Comparison of ENCODE assay signal across 19 mouse cellular contexts in the genomic region with DNA sequence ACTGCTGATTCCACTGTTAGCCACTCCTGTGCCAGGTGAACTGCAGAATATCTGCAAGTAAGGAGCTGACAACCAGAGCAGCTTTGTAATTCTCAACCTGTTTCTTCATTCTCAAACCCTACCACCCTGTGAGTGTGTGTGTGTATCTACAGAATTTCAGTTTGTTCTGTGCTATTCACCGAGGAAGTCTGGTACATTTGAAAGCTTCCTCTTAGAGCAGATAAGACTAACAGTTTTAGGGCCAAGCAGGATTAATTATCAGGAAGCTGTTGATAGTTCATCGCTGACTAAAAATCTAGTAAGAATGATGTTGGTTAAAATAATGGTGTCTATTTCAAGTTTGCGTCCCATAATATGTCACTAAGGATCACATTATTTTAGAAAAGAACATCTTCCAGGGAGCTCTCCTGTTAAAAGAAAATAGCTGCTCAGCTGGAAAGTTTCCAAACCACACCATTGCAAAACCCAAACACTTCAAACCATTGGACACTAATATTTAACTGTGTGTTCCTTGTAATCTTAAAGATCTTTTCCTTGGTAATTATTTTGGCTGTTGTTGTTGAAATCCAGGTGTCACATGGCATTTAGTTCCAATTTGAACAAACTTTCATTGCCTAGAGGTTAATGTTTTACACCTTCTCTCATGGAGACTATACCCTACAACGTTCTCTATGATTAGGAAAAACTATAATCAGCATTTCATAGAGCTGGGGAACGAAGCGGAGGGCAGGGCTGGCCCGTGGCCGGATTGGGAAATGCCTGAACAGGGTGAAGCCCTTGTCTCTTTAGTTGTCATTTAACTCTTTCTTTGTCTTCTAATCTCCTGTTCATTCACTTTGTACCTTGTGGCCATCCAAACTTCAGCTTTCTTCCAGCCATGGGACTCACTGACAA. TPM values are rescaled to one million over a fixed set of nuclear protein-coding genes. Genes with fewer than 3 reads are reported as not detected.
A peak's percentile ranks its signal among the peaks of the same experiment; 100 is the strongest.
DNase-seq lines count a peak whose midpoint lies in the region; ATAC-seq and TF ChIP-seq lines count a peak whose summit lies in the region.
"Had no signal": no experiment of that assay in that cellular context is flagged by ENCODE, and none has a peak within 500 bp of the region (broad histone marks: within the 10 kb centered on the region; RNA-seq: fewer than 3 reads in every experiment).

No protein-coding gene starts in this region.

- no peaks in the 10 kb centered on the region for H3K36me3 ChIP-seq in liver, postnatal 0 days (replicated peaks; ENCODE audit: insufficient read depth, low read length)
- H3K36me3 ChIP-seq in liver, embryonic 12.5 days = no peaks in the 10 kb centered on the region
- H3K36me3 ChIP-seq in intestine, postnatal 0 days (ENCODE audit: control insufficient read depth, insufficient read depth) = no peaks in the 10 kb centered on the region
- H3K36me3 ChIP-seq in midbrain, postnatal 0 days (ENCODE audit: insufficient read depth, low read length) = no peaks in the 10 kb centered on the region
- H3K36me3 ChIP-seq: embryonic facial prominence, embryonic 12.5 days; forebrain, embryonic 10.5 days; stomach, embryonic 15.5 days had no signal

- peak; percentile 60; the same call in 1 of the 2 replicates for ATAC-seq in liver, postnatal 0 days
- ATAC-seq in liver, embryonic 12.5 days = no peak
- ATAC-seq in intestine, postnatal 0 days = peak; percentile 57; the same call in 1 of the 2 replicates
- ATAC-seq in midbrain, postnatal 0 days (ENCODE audit: low FRiP score) = no peak
- ATAC-seq: hindbrain, embryonic 16.5 days had no signal

- no peak overlapping the region for H3K27ac ChIP-seq in liver, postnatal 0 days (ENCODE audit: low read depth)
- H3K27ac ChIP-seq in liver, embryonic 12.5 days = no peak overlapping the region
- H3K27ac ChIP-seq in bone marrow, adult 2 months (ENCODE audit: control insufficient read depth, insufficient read depth, low read depth, low read length, poor library complexity) = peak overlapping the region; percentile 24; the same call in 1 of the 2 replicates
- H3K27ac ChIP-seq in intestine, postnatal 0 days (ENCODE audit: low read depth, low read length) = no peak overlapping the region
- no peak overlapping the region for H3K27ac ChIP-seq in midbrain, postnatal 0 days (ENCODE audit: low read depth, low read length)
- H3K27ac ChIP-seq: embryonic facial prominence, embryonic 12.5 days; forebrain, embryonic 10.5 days; gastrocnemius, adult 2 months; stomach, embryonic 15.5 days had no signal

- no peak overlapping the region; the same call in 1 of the 2 replicates for H3K4me2 ChIP-seq in liver, postnatal 0 days (ENCODE audit: low read depth, low read length)
- H3K4me2 ChIP-seq in liver, embryonic 12.5 days = no peak overlapping the region
- H3K4me2 ChIP-seq in intestine, postnatal 0 days (replicated peaks; ENCODE audit: low read depth) = no peak overlapping the region
- no peak overlapping the region for H3K4me2 ChIP-seq in midbrain, postnatal 0 days (ENCODE audit: low read depth, low read length, poor library complexity, severe bottlenecking)
- H3K4me2 ChIP-seq: embryonic facial prominence, embryonic 12.5 days; stomach, embryonic 15.5 days had no signal

- H3K9ac ChIP-seq in liver, postnatal 0 days (replicated peaks) = no peak overlapping the region
- H3K9ac ChIP-seq in liver, embryonic 12.5 days = no peak overlapping the region
- H3K9ac ChIP-seq in intestine, postnatal 0 days (ENCODE audit: low read depth, low read length) = no peak overlapping the region
- no peak overlapping the region for H3K9ac ChIP-seq in midbrain, postnatal 0 days (replicated peaks; ENCODE audit: low read length, poor library complexity, severe bottlenecking)
- H3K9ac ChIP-seq: embryonic facial prominence, embryonic 12.5 days; stomach, embryonic 15.5 days had no signal

- no peak overlapping the region for H3K4me3 ChIP-seq in liver, postnatal 0 days (ENCODE audit: low read depth, low read length)
- no peak overlapping the region for H3K4me3 ChIP-seq in liver, embryonic 12.5 days
- H3K4me3 ChIP-seq in bone marrow, adult 2 months (replicated peaks; ENCODE audit: control insufficient read depth, low read depth, low read length) = no peak overlapping the region
- no peak overlapping the region for H3K4me3 ChIP-seq in intestine, postnatal 0 days (ENCODE audit: low read depth, low read length)
- no peak overlapping the region for H3K4me3 ChIP-seq in midbrain, postnatal 0 days (ENCODE audit: low read depth, low read length)
- H3K4me3 ChIP-seq: embryonic facial prominence, embryonic 12.5 days; forebrain, embryonic 10.5 days; gastrocnemius, adult 2 months; stomach, embryonic 15.5 days had no signal

- no peak for TF ChIP-seq CTCF in liver, postnatal 0 days (IDR thresholded peaks at IDR 0.05; ENCODE audit: low read depth)
- no peak for TF ChIP-seq CTCF in bone marrow, adult 2 months (IDR thresholded peaks at IDR 0.05; ENCODE audit: control insufficient read depth, insufficient read depth, low read length)
- TF ChIP-seq CTCF in intestine, postnatal 0 days (IDR thresholded peaks at IDR 0.05; ENCODE audit: low read depth) = no peak
- TF ChIP-seq CTCF in midbrain, postnatal 0 days (IDR thresholded peaks at IDR 0.05) = no peak

- no peaks in the 10 kb centered on the region for H3K9me3 ChIP-seq in liver, postnatal 0 days (ENCODE audit: low read length)
- no peaks in the 10 kb centered on the region for H3K9me3 ChIP-seq in liver, embryonic 12.5 days (replicated peaks)
- H3K9me3 ChIP-seq in intestine, postnatal 0 days (ENCODE audit: control insufficient read depth) = no peaks in the 10 kb centered on the region
- no peaks in the 10 kb centered on the region for H3K9me3 ChIP-seq in midbrain, postnatal 0 days (ENCODE audit: low read length)
- H3K9me3 ChIP-seq: embryonic facial prominence, embryonic 12.5 days; forebrain, embryonic 10.5 days; stomach, embryonic 15.5 days had no signal

- H3K4me1 ChIP-seq in liver, postnatal 0 days (ENCODE audit: insufficient read depth) = peaks cover 12% of the 10 kb centered on the region; the same call in 1 of the 2 replicates
- no peaks in the 10 kb centered on the region for H3K4me1 ChIP-seq in liver, embryonic 12.5 days
- H3K4me1 ChIP-seq in bone marrow, adult 2 months (ENCODE audit: control insufficient read depth, insufficient read depth, low read length) = no peaks in the 10 kb centered on the region; the same call in 1 of the 2 replicates
- no peaks in the 10 kb centered on the region for H3K4me1 ChIP-seq in intestine, postnatal 0 days (replicated peaks; ENCODE audit: control insufficient read depth, insufficient read depth, low read length)
- no peaks in the 10 kb centered on the region for H3K4me1 ChIP-seq in midbrain, postnatal 0 days (ENCODE audit: insufficient read depth, low read length)
- H3K4me1 ChIP-seq: embryonic facial prominence, embryonic 12.5 days; forebrain, embryonic 10.5 days had no signal

- H3K27me3 ChIP-seq in liver, postnatal 0 days (ENCODE audit: insufficient read depth, low read length) = no peaks in the 10 kb centered on the region
- no peaks in the 10 kb centered on the region for H3K27me3 ChIP-seq in liver, embryonic 12.5 days (replicated peaks)
- H3K27me3 ChIP-seq in intestine, postnatal 0 days (replicated peaks; ENCODE audit: control insufficient read depth, insufficient read depth, low read length) = no peaks in the 10 kb centered on the region
- H3K27me3 ChIP-seq in midbrain, postnatal 0 days (ENCODE audit: insufficient read depth, low read length) = no peaks in the 10 kb centered on the region
- H3K27me3 ChIP-seq: embryonic facial prominence, embryonic 12.5 days; stomach, embryonic 15.5 days had no signal

- DNase-seq in liver, postnatal 0 days = peak; percentile 19
- peak; percentile 63 for DNase-seq in yolk sac, embryonic 10.5 days (ENCODE audit: low spot score)
- no peak for DNase-seq in midbrain, postnatal 0 days (ENCODE audit: low spot score)
- no peak for DNase-seq in left cerebral cortex, adult 8-10 months (ENCODE audit: low spot score in 2 of 2)
- DNase-seq: cerebellum, postnatal 10 days; gastrocnemius, adult 2 months; right cerebral cortex, postnatal 4 days; thymus, postnatal 25 days had no signal

- peak; percentile 35; the same call in 1 of the 2 replicates for TF ChIP-seq EP300 in liver, postnatal 0 days (IDR thresholded peaks at IDR 0.05; ENCODE audit: low read depth)

- TF ChIP-seq POLR2A in bone marrow, adult 2 months (IDR thresholded peaks at IDR 0.05; ENCODE audit: borderline replicate concordance, control insufficient read depth, low read depth, low read length) = no peak

- WGBS in liver, postnatal 0 days (ENCODE audit: insufficient replicate concordance) = 13% methylated on average over 8 of the region's 8 CpGs
- WGBS in liver, embryonic 12.5 days (ENCODE audit: insufficient replicate concordance) = 40% methylated on average over 8 of the region's 8 CpGs
- 10% methylated on average over 8 of the region's 8 CpGs for WGBS in bone marrow, adult 2 months
- WGBS in intestine, postnatal 0 days = 22% methylated on average over 8 of the region's 8 CpGs
- 85% methylated on average over 8 of the region's 8 CpGs for WGBS in midbrain, postnatal 0 days

RNA-seq across cellular contexts. Expression of gene Tent5a, which starts 16.0 kb away (rescaled TPM):
- 16.2 and 22.3 TPM in 2 replicates for polyA plus RNA-seq in liver, postnatal 0 days (2015; fragmentation: Nextera tagmentation; extraction: Ambion mirVana)
- 8.8 and 9.2 TPM in 2 replicates for polyA plus RNA-seq in liver, embryonic 12.5 days (2016; fragmentation: Nextera tagmentation; extraction: Ambion mirVana)
- polyA plus RNA-seq in bone marrow, adult 2 months (2011; ENCODE audit: insufficient read depth, insufficient read length, low replicate concordance, missing spikeins) = 6.8 and 11.4 TPM in 2 replicates
- polyA plus RNA-seq in intestine, postnatal 0 days (2015; fragmentation: Nextera tagmentation; extraction: Ambion mirVana) = 23.4 and 23.9 TPM in 2 replicates
- 3.0 and 4.2 TPM in 2 replicates for total RNA-seq in midbrain, postnatal 0 days (2014; rRNA removed)
- polyA plus RNA-seq in midbrain, postnatal 0 days (2015; fragmentation: Nextera tagmentation; extraction: Ambion mirVana) = 3.5 and 3.8 TPM in 2 replicates
- 1 to 10 TPM; 2.1 to 3.6 (median 2.9) TPM for total RNA-seq in left cerebral cortex, adult 8-10 months (2022)

RNA-seq across cellular contexts. Expression of gene Gm11114, which starts 30.6 kb away (rescaled TPM):
- polyA plus RNA-seq in liver, postnatal 0 days (2015; fragmentation: Nextera tagmentation; extraction: Ambion mirVana) = not detected in 2 replicates
- not detected in 2 replicates for polyA plus RNA-seq in liver, embryonic 12.5 days (2016; fragmentation: Nextera tagmentation; extraction: Ambion mirVana)
- not detected in 2 replicates for polyA plus RNA-seq in bone marrow, adult 2 months (2011; ENCODE audit: insufficient read depth, insufficient read length, low replicate concordance, missing spikeins)
- not detected in 2 replicates for polyA plus RNA-seq in intestine, postnatal 0 days (2015; fragmentation: Nextera tagmentation; extraction: Ambion mirVana)
- not detected in 2 replicates for total RNA-seq in midbrain, postnatal 0 days (2014; rRNA removed)
- not detected in 2 replicates for polyA plus RNA-seq in midbrain, postnatal 0 days (2015; fragmentation: Nextera tagmentation; extraction: Ambion mirVana)
- not detected for total RNA-seq in left cerebral cortex, adult 8-10 months (2022)
- total RNA-seq: gastrocnemius, adult 2 months; layer of hippocampus, postnatal 10 days had no signal
- polyA plus RNA-seq: embryonic facial prominence, embryonic 12.5 days; forebrain, embryonic 10.5 days; heart, embryonic 16.5 days; hindbrain, embryonic 16.5 days; kidney, embryonic 16.5 days; limb, embryonic 11.5 days; stomach, embryonic 15.5 days had no signal

Comparison
In these comparisons a context has a peak if more than half of its experiments do, and no peak if none do; other contexts are left out.
1. ATAC-seq: peak in liver, postnatal 0 days (single experiment) and intestine, postnatal 0 days (single experiment); none in liver, embryonic 12.5 days (single experiment) and midbrain, postnatal 0 days (single experiment).
2. DNase-seq: peak in liver, postnatal 0 days (single experiment) and yolk sac, embryonic 10.5 days (single experiment); none in midbrain, postnatal 0 days (single experiment) and left cerebral cortex, adult 8-10 months (0 of 2).